Mouse (Mus musculus): ENCODE measurements around the gene Pip4k2a. TPM values are rescaled to one million over a fixed set of nuclear protein-coding genes. Genes with fewer than 3 reads are reported as not detected.
A peak's percentile ranks its signal among the peaks of the same experiment; 100 is the strongest.

Pip4k2a gene
- total and polyA plus RNA-seq, 3 experiments, result 6.6 to 52.9 (median 20.8) TPM

GRCm38 (mm10) chr2:19006124-19006523 lies 8.2 kb upstream of the Pip4k2a start:
- no peak for DNase-seq (ENCODE audit: extremely low read depth)
- dilution Hi-C loops (cut with MboI; ENCODE audit: extremely low pct_ligation_motif_present, extremely low pct_unique_long_range_greater_than_20kb, low sequenced_read_pairs) (no loop called here), in situ Hi-C loops (cut with MboI; ENCODE audit: low pct_ligation_motif_present, low pct_unique_long_range_greater_than_20kb, low sequenced_read_pairs) (no loop called here)
- no peaks in the 10 kb centered on the region for H3K27me3 ChIP-seq (replicated peaks)
- peaks cover 10 to 50% of the 10 kb centered on the region in 2 experiments for H3K4me1 ChIP-seq (ENCODE audit: control insufficient read depth in 1 of 2, insufficient read depth in 2 of 2)
- H3K4me2 ChIP-seq (ENCODE audit: insufficient read depth, low read depth, poor library complexity, severe bottlenecking), result no peak overlapping the region
- no peak overlapping the region for H3K9ac ChIP-seq (ENCODE audit: insufficient read depth, low read depth)
- no peaks in the 10 kb centered on the region for H3K36me3 ChIP-seq (replicated peaks in 1 of 2; ENCODE audit: control insufficient read depth in 1 of 2, insufficient read depth in 1 of 2, low read length in 1 of 2)
- no peaks in the 10 kb centered on the region for H3K79me2 ChIP-seq (replicated peaks; ENCODE audit: control insufficient read depth, extremely low read depth, insufficient read depth, poor library complexity, severe bottlenecking)
- H3K27ac ChIP-seq (ENCODE audit: insufficient read depth, low read depth), result no peak overlapping the region
- TF ChIP-seq MAFK (IDR thresholded peaks at IDR 0.05; ENCODE audit: insufficient replicate concordance, low read length) (no peak), E2F4 (IDR thresholded peaks at IDR 0.05; ENCODE audit: insufficient replicate concordance, low read depth, low read length) (no peak), RCOR1 (conservative IDR thresholded peaks at IDR 0.05; ENCODE audit: low read depth, low read length) (no peak), IRF4 (IDR thresholded peaks at IDR 0.05; ENCODE audit: low read depth, low read length) (no peak), ZMIZ1 (IDR thresholded peaks at IDR 0.05; ENCODE audit: low read depth, low read length) (no peak), MYC (IDR thresholded peaks at IDR 0.05; ENCODE audit: low read depth, low read length) (no peak), EP300 (IDR thresholded peaks at IDR 0.05; ENCODE audit: low read length) (no peak), BHLHE40 (IDR thresholded peaks at IDR 0.05; ENCODE audit: low read depth, low read length) (no peak), ZNF384 (IDR thresholded peaks at IDR 0.05; ENCODE audit: low read depth, low read length) (no peak), ETS1 (conservative IDR thresholded peaks at IDR 0.05; ENCODE audit: low read depth, low read length) (no peak), POLR2AphosphoS2 (IDR thresholded peaks at IDR 0.05; ENCODE audit: low read depth, low read length) (no peak), RAD21 (IDR thresholded peaks at IDR 0.05; ENCODE audit: low read depth, low read length) (no peak), NELFE (IDR thresholded peaks at IDR 0.05; ENCODE audit: low read depth, low read length) (no peak)
- no peak overlapping the region for H3K4me3 ChIP-seq (replicated peaks in 1 of 3; ENCODE audit: low read depth in 2 of 3, low read length in 2 of 3, poor library complexity in 1 of 3)
- no peaks in the 10 kb centered on the region for H3K9me3 ChIP-seq (replicated peaks; ENCODE audit: low read length)

DNA sequence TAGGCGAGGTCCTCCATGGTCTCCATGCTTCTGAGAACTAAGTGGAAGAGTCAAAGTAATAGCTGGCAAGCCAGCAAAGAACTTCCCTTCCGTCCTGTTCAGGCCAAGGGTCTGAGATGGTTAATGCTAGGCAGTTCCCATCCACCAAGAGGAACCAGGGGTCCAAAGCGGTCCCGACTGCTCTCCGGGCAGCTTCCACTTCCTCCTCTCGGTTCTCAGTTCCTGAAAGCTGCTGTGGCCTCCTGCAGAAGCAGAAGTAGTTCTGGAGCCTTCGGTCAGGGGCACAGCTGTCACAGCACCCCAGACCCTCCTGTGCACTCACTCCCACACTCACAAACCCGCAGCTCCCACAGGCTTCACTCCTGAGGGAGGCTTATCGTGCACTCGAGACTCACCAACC lies 6.9 kb upstream of the Pip4k2a start:
- no peak overlapping the region for H3K4me3 ChIP-seq (replicated peaks in 1 of 3; ENCODE audit: low read depth in 2 of 3, low read length in 2 of 3, poor library complexity in 1 of 3)
- no peak overlapping the region for H3K27ac ChIP-seq (ENCODE audit: insufficient read depth, low read depth)
- H3K27me3 ChIP-seq (replicated peaks), result no peaks in the 10 kb centered on the region
- H3K4me2 ChIP-seq (ENCODE audit: insufficient read depth, low read depth, poor library complexity, severe bottlenecking), result peak overlapping the region; percentile 68
- dilution Hi-C loops (cut with MboI; ENCODE audit: extremely low pct_ligation_motif_present, extremely low pct_unique_long_range_greater_than_20kb, low sequenced_read_pairs), result no loop called here
- H3K9ac ChIP-seq (ENCODE audit: insufficient read depth, low read depth), result no peak overlapping the region
- DNase-seq (ENCODE audit: extremely low read depth), result peak; percentile 86
- in situ Hi-C loops (cut with MboI; ENCODE audit: low pct_ligation_motif_present, low pct_unique_long_range_greater_than_20kb, low sequenced_read_pairs), result no loop called here
- H3K36me3 ChIP-seq (replicated peaks in 1 of 2; ENCODE audit: control insufficient read depth in 1 of 2, insufficient read depth in 1 of 2, low read length in 1 of 2), result no peaks in the 10 kb centered on the region
- H3K9me3 ChIP-seq (replicated peaks; ENCODE audit: low read length), result no peaks in the 10 kb centered on the region
- H3K4me1 ChIP-seq (ENCODE audit: control insufficient read depth in 1 of 2, insufficient read depth in 2 of 2), result peaks cover 10 to 50% of the 10 kb centered on the region in 2 experiments
- H3K79me2 ChIP-seq (replicated peaks; ENCODE audit: control insufficient read depth, extremely low read depth, insufficient read depth, poor library complexity, severe bottlenecking), result no peaks in the 10 kb centered on the region
- TF ChIP-seq TCF12 (IDR thresholded peaks at IDR 0.05; ENCODE audit: low read depth, low read length), result peak; percentile 94
- no peak; the same call in 1 of the 2 replicates for TF ChIP-seq RAD21 (IDR thresholded peaks at IDR 0.05; ENCODE audit: low read depth, low read length)
- TF ChIP-seq RCOR1 (conservative IDR thresholded peaks at IDR 0.05; ENCODE audit: low read depth, low read length), result peak; percentile 97
- no peak for TF ChIP-seq USF2 (conservative IDR thresholded peaks at IDR 0.05; ENCODE audit: low read depth, low read length)
- TF ChIP-seq USF1 (IDR thresholded peaks at IDR 0.05; ENCODE audit: low read depth, low read length), result no peak
- TF ChIP-seq ZKSCAN1 (IDR thresholded peaks at IDR 0.05; ENCODE audit: borderline replicate concordance, low read depth, low read length), result no peak
- peak; percentile 66 for TF ChIP-seq ETS1 (conservative IDR thresholded peaks at IDR 0.05; ENCODE audit: low read depth, low read length)
- no peak for TF ChIP-seq ZC3H11A (IDR thresholded peaks at IDR 0.05; ENCODE audit: low read depth, low read length)
- TF ChIP-seq POLR2AphosphoS2 (IDR thresholded peaks at IDR 0.05; ENCODE audit: low read depth, low read length), result no peak
- TF ChIP-seq ZMIZ1 (IDR thresholded peaks at IDR 0.05; ENCODE audit: low read depth, low read length), result peak; percentile 54; the same call in 1 of the 2 replicates
- TF ChIP-seq PAX5 (IDR thresholded peaks at IDR 0.05; ENCODE audit: low read length), result no peak
- TF ChIP-seq JUND (conservative IDR thresholded peaks at IDR 0.05; ENCODE audit: low read depth, low read length), result no peak
- TF ChIP-seq MAFK (IDR thresholded peaks at IDR 0.05; ENCODE audit: insufficient replicate concordance, low read length), result no peak
- TF ChIP-seq MEF2A (IDR thresholded peaks at IDR 0.05; ENCODE audit: borderline replicate concordance, low read depth, low read length), result peak; percentile 85; the same call in 1 of the 2 replicates
- no peak for TF ChIP-seq CHD1 (IDR thresholded peaks at IDR 0.05; ENCODE audit: low read depth, low read length)
- TF ChIP-seq BHLHE40 (IDR thresholded peaks at IDR 0.05; ENCODE audit: low read depth, low read length), result peak; percentile 62
- peak; percentile 100 for TF ChIP-seq IRF4 (IDR thresholded peaks at IDR 0.05; ENCODE audit: low read depth, low read length)
- peak; percentile 84 for TF ChIP-seq UBTF (IDR thresholded peaks at IDR 0.05; ENCODE audit: low read depth, low read length)
- TF ChIP-seq ELF1 (IDR thresholded peaks at IDR 0.05; ENCODE audit: low read depth, low read length), result peak; percentile 61
- peak; percentile 100 for TF ChIP-seq EP300 (IDR thresholded peaks at IDR 0.05; ENCODE audit: low read length)
- TF ChIP-seq SMC3 (IDR thresholded peaks at IDR 0.05; ENCODE audit: low read depth, low read length), result no peak; the same call in 1 of the 2 replicates
- peak; percentile 92 for TF ChIP-seq CHD2 (IDR thresholded peaks at IDR 0.05; ENCODE audit: low read length)
- TF ChIP-seq NELFE (IDR thresholded peaks at IDR 0.05; ENCODE audit: low read depth, low read length), result no peak
- TF ChIP-seq MYC (IDR thresholded peaks at IDR 0.05; ENCODE audit: low read depth, low read length), result 0 out of 2 replicates have a peak, but pooled peaks have one; percentile 38
- TF ChIP-seq HCFC1 (IDR thresholded peaks at IDR 0.05; ENCODE audit: low read depth, low read length), result no peak; the same call in 1 of the 2 replicates
- no peak for TF ChIP-seq E2F4 (IDR thresholded peaks at IDR 0.05; ENCODE audit: insufficient replicate concordance, low read depth, low read length)
- TF ChIP-seq JUN (IDR thresholded peaks at IDR 0.05; ENCODE audit: insufficient read depth, low read depth, low read length), result no peak; the same call in 1 of the 2 replicates
- peak; percentile 38; the same call in 1 of the 2 replicates for TF ChIP-seq POLR2A (IDR thresholded peaks at IDR 0.05; ENCODE audit: low read depth, low read length)
- TF ChIP-seq TBP (conservative IDR thresholded peaks at IDR 0.05; ENCODE audit: low read depth, low read length), result peak; percentile 73; the same call in 1 of the 2 replicates

Data from CH12.LX (cell line).